Mouse (Mus musculus) bone marrow, adult 2 months (tissue): Measurements from ENCODE around the gene Zfp318. TPM values are rescaled to one million over a fixed set of nuclear protein-coding genes. Genes with fewer than 3 reads are reported as not detected.

Experiments used
- H3K27ac ChIP-seq: fragments of 200-500 bp; 2 replicates; pipeline ENCODE4 v1.5.1; 2012; ENCODE audit warnings: low read depth, mild to moderate bottlenecking, control low read depth, inconsistent platforms, low read length; ENCODE audit not compliant: control insufficient read depth, poor library complexity, insufficient read depth
- H3K4me1 ChIP-seq: fragments of 200-500 bp; 2 replicates; pipeline ENCODE4 v1.6.1; 2011; ENCODE audit warnings: low read length; ENCODE audit not compliant: control insufficient read depth, insufficient read depth
- H3K4me3 ChIP-seq: fragments of 200-500 bp; replicated peaks from 2 replicates; pipeline ENCODE3; 2011; ENCODE audit warnings: mild to moderate bottlenecking, low read depth, low read length, control low read depth; ENCODE audit not compliant: control insufficient read depth
- CTCF ChIP-seq: fragments of 200-500 bp; IDR thresholded peaks from 2 replicates; pipeline ENCODE4 v1.5.1; 2011; ENCODE audit warnings: low read length, control low read depth; ENCODE audit not compliant: control insufficient read depth, insufficient read depth
- POLR2A ChIP-seq: fragments of 200-500 bp; IDR thresholded peaks from 2 replicates; pipeline ENCODE4 v1.6.1; 2011; ENCODE audit warnings: low read depth, mild to moderate bottlenecking, control low read depth, low read length, borderline replicate concordance; ENCODE audit not compliant: control insufficient read depth
- WGBS: fragments of 180-500 bp; shearing (Covaris S2); methylation state at CpG from one replicate; pipeline ENCODE4 v1.1.7; 2018; 5-methylcytosine and 5-hydroxymethylcytosine counted together
- polyA plus RNA-seq: library from polyadenylated mRNA; stranded (reverse); fragments of >200 nt; gene quantifications from 2 replicates; pipeline ENCODE4 v1.2.4, GENCODE M21; 2011; ENCODE audit warnings: low replicate concordance; ENCODE audit not compliant: missing spikeins, insufficient read depth, insufficient read length

Zfp318 gene
- polyA plus RNA-seq, 1 experiment = 14.0 TPM

DNA sequence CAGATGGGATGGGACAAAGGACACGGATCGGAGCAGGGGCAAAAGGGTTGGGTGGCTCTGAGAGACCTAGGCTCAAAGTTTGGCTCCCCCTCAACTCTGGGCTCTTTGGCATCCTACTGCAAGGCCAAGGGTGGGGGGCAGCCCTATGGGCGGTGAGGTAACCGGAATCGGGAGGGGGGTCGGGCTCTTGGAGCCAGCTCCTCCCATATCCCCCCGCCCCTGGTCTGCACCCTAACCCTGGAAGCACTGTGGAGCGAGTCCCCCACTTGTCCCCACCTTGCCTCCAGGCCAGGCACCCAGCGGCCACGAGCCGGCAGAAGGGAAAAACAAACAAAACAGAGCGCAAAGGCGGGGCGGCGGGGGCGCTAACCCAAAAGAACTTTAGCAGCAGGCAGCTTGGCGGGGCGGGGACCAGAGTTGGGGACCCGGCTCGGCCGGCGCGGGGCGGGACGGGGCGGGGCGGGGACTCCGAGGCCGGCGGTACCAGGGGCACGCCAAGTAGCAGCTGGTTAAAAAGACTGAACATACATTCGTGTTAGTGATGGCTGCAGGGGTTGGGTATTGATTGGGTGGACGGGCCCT lies 71.7 kb downstream of the Zfp318 start:
- no peak for TF ChIP-seq POLR2A
- TF ChIP-seq CTCF = no peak
- WGBS = 3% methylated on average over 33 of the region's 33 CpGs
- no peaks in the 10 kb centered on the region for H3K4me1 ChIP-seq
- H3K27ac ChIP-seq = no peak overlapping the region
- no peak overlapping the region for H3K4me3 ChIP-seq

DNA sequence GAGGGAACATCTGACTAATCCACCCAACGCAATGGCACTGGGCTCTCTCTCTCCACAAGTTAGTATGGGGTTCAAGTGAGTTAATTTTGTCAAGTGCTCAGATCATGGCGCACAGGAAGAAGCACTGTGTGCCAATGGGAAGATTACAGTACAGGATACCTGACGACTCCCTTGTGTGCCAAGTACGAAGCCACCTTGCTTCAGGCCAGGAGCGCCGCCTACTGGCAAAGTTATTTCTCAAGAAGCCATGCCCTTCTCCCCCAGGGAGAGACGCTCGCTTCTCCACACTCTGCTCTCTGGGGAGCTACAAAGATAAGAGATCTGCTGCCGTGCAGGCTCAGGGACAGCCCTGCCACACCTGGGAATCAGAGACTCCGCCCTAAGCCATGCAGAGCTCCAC lies 74.3 kb downstream of the Zfp318 start:
- Histone ChIP-seq H3K27ac (no peak overlapping the region; the same call in 1 of the 2 replicates), H3K4me1 (no peaks in the 10 kb centered on the region), H3K4me3 (no peak overlapping the region)
- TF ChIP-seq POLR2A (no peak), CTCF (peak; percentile 46)
- 10% methylated on average over 10 of the region's 10 CpGs for WGBS

DNA sequence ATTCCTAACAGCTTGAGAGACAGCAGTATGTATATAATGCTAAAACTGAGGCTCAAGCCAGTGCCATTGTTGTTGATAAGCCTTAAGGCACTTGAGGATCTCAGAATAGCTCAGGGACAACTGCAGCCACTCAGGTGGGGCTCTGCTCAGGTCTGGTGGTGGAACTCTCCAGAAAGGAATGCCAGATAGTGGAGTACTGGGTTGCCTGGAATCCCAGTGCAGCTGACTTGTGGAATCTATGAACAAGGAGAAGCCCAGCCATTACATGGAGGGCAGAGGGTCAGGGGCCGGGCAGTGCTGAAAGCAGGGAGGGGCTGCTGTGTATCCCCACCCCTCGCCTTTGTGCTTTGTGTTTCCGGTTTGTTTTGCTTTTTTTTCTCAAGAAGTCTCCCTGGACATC lies 74.9 kb downstream of the Zfp318 start:
- no peaks in the 10 kb centered on the region for H3K4me1 ChIP-seq
- TF ChIP-seq POLR2A = no peak
- TF ChIP-seq CTCF = no peak
- WGBS = 50% methylated on average over 3 of the region's 3 CpGs
- H3K4me3 ChIP-seq = no peak overlapping the region
- no peak overlapping the region for H3K27ac ChIP-seq

DNA sequence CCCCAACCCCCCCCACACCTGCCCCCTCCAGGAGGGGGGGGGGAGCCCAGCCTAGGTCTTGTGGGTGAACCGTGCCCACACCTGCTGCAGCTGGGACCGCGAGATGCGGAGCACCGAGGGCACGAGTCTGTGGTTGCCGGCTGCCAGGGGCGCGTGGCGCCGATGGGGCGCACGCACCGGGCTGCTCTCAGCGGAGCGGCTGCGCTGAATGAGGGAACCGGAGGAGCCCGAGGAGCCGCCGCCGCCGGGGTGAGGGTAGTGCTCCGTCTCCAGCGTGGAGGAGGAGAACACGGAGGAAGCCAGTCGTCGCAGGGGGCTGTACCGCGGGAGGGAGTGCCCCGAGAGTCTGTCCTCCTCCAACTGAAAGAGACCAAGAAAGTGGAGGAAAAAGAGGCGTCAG lies 77.1 kb downstream of the Zfp318 start:
- H3K4me1 ChIP-seq = no peaks in the 10 kb centered on the region
- H3K4me3 ChIP-seq = no peak overlapping the region
- H3K27ac ChIP-seq = no peak overlapping the region
- TF ChIP-seq CTCF = no peak
- TF ChIP-seq POLR2A = no peak
- 2% methylated on average over 32 of the region's 32 CpGs for WGBS

DNA sequence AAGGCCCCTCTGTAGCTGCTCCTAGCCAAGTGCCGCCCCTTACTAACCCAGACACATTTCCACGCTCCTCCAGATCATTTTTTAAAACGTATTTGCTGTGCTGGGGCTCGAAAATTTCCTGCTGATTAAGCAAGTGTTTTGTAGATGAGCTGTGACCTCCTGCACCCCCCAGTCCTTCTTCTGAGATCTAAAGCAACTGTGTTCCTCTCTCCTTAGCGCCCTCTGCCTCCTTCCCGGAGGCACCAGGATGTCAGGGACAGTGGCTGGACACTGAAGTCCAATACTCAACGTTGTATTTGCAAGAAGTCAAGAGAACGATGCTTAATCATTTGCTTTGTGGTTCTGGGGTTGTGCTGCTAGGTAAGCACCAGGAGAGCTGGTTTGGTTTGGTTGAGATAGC lies 77.8 kb downstream of the Zfp318 start:
- Histone ChIP-seq H3K4me1 (no peaks in the 10 kb centered on the region), H3K4me3 (no peak overlapping the region), H3K27ac (no peak overlapping the region)
- TF ChIP-seq CTCF (no peak), POLR2A (no peak)
- 6% methylated on average over 8 of the region's 8 CpGs for WGBS

DNA sequence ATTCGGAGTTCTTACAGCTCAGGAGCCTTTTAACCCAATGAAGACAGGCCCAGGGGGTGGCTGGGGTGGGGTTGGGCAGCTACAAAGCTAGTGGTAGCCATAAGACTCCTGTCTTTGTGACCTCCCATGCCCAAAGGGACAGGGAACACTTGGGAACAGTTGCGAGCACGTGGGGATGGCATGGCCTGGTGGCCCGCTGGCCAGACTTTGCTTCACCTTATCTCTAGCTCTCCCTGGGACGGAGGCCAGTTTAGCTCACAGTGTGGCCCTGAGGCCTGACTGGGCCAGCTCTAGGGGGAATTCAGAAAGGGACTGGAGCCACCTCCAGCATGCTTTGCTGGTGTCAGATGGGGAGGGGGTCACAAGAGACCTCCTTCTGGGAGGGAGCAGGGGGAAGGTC lies 78.7 kb downstream of the Zfp318 start:
- Histone ChIP-seq H3K4me1 (no peaks in the 10 kb centered on the region), H3K27ac (no peak overlapping the region), H3K4me3 (no peak overlapping the region)
- 87% methylated on average over 5 of the region's 5 CpGs for WGBS
- no peak for TF ChIP-seq POLR2A
- no peak for TF ChIP-seq CTCF

DNA sequence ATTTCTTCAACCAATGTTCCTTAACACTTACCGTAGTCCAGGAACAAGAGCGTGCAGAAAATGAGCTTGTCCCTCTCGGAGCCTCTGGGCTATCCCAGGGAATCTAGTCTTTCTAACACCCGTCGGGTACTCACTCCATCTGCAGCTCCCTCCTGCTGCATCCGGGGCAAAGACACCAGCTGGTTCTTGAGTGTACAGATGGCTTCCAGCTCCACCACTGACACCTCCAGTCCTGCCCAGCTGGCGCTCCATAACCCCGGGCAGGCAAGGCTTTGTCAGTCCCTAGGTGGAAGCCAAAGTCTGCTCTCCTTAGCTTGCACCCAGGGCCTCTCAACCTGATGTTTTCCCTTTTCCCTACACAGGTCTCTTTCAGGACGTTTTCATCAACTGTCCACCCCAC lies 84.3 kb downstream of the Zfp318 start:
- H3K27ac ChIP-seq = no peak overlapping the region
- TF ChIP-seq CTCF (no peak), POLR2A (no peak)
- 79% methylated on average over 9 of the region's 9 CpGs for WGBS
- no peak overlapping the region for H3K4me3 ChIP-seq
- no peaks in the 10 kb centered on the region for H3K4me1 ChIP-seq

Other genes starting within 250 kb of the Zfp318 start
- 1.7 and 5.0 TPM in 2 replicates for gene Rsph9, start 239.5 kb upstream of the Zfp318 start, polyA plus RNA-seq
- 25.9 and 32.7 TPM in 2 replicates for gene Mad2l1bp, start 230.2 kb upstream of the Zfp318 start, polyA plus RNA-seq
- 194 and 345 TPM in 2 replicates for gene Gtpbp2, start 222.7 kb upstream of the Zfp318 start, polyA plus RNA-seq
- 17.3 and 23.2 TPM in 2 replicates for gene Polh, start 181.1 kb upstream of the Zfp318 start, polyA plus RNA-seq
- 8.6 and 15.1 TPM in 2 replicates for gene Xpo5, start 180.9 kb upstream of the Zfp318 start, polyA plus RNA-seq
- 26.6 and 55.4 TPM in 2 replicates for gene Polr1c, start 135.7 kb upstream of the Zfp318 start, polyA plus RNA-seq
- gene Yipf3, start 135.7 kb upstream of the Zfp318 start, polyA plus RNA-seq = 75.6 and 103 TPM in 2 replicates
- gene Lrrc73, start 130.2 kb upstream of the Zfp318 start, polyA plus RNA-seq = 1.4 and 2.4 TPM in 2 replicates
- 20.0 and 28.9 TPM in 2 replicates for gene Tjap1, start 100.7 kb upstream of the Zfp318 start, polyA plus RNA-seq
- not detected in 2 replicates for gene Dlk2, start 86.3 kb upstream of the Zfp318 start, polyA plus RNA-seq
- 4.0 and 9.0 TPM in 2 replicates for gene Abcc10, start 55.4 kb upstream of the Zfp318 start, polyA plus RNA-seq
- gene Crip3, start 45.2 kb downstream of the Zfp318 start, polyA plus RNA-seq = 2.7 TPM in 1 of 2 replicates, not detected in the other
- 0.75 TPM in 1 of 2 replicates, not detected in the other for gene Slc22a7, start 54.7 kb downstream of the Zfp318 start, polyA plus RNA-seq
- gene Ttbk1, start 103.9 kb downstream of the Zfp318 start, polyA plus RNA-seq = 0.27 and 1.2 TPM in 2 replicates
- 11.5 and 16.2 TPM in 2 replicates for gene Dnph1, start 113.0 kb downstream of the Zfp318 start, polyA plus RNA-seq
- 11.1 and 14.9 TPM in 2 replicates for gene Cul9, start 162.7 kb downstream of the Zfp318 start, polyA plus RNA-seq
- gene Srf, start 172.4 kb downstream of the Zfp318 start, polyA plus RNA-seq = 14.6 and 17.4 TPM in 2 replicates
- gene Ptk7, start 245.8 kb downstream of the Zfp318 start, polyA plus RNA-seq = 0.68 and 3.9 TPM in 2 replicates